Mouse (Mus musculus): Measurements from ENCODE around the gene Atf2.

Gene Atf2

GRCm38 (mm10) chr2:73775683-73776310, 116.6 kb downstream of the Atf2 start:
- peak; percentile 30 for DNase-seq (ENCODE audit: low spot score)

GRCm38 (mm10) chr2:73774786-73775682, 117.4 kb downstream of the Atf2 start, which contains the start of gene Chn1:
Chn1 (minus strand) TSS chr2:73775346.
- peak; percentile 89 for DNase-seq (ENCODE audit: low spot score)

DNA sequence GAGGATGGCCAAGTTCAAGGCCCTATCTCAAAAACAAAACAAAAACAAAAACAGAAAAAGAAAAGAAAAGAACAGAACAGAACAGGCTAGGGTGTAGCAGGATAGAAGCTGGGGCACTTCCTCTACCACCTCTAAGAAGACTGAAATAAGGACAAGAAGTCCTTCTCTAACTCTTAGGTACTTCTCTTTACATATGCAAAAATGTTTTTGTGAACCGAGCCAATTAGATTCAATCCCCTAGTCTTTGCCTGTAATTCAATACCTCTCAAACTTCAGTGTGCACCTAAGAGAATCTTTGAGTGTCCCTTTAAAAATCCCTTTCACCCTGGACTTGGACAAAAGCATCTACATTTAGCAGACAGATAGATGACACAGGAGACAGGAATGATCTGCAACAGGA, 119.5 kb downstream of the Atf2 start:
- no peak for DNase-seq (ENCODE audit: low spot score)

- no peak for DNase-seq (ENCODE audit: low spot score)
These were observed 123.8 kb downstream of the Atf2 start for GRCm38 (mm10) chr2:73768669-73769068.
